Mouse (Mus musculus) liver, embryonic 16.5 days (tissue): ENCODE results near the gene Src. TPM values are rescaled to one million over a fixed set of nuclear protein-coding genes. Genes with fewer than 3 reads are reported as not detected.

Experiments used
- ATAC-seq: fragments of 200-750 bp; cut with Nextera tagmentation; 2 replicates; pipeline ENCODE4 v1.8.0; 2017; ENCODE audit warnings: low read depth, mild to moderate bottlenecking, moderate number of reproducible peaks, moderate library complexity
- H3K27ac ChIP-seq: fragments of 300-500 bp; sonication (generic); 2 replicates; pipeline ENCODE4 v1.5.1; 2014; ENCODE audit warnings: mild to moderate bottlenecking, low read length
- H3K27me3 ChIP-seq: fragments of 300-500 bp; sonication (generic); 2 replicates; pipeline ENCODE4 v1.6.1; 2014; ENCODE audit warnings: low read depth, low read length, mixed read lengths; ENCODE audit not compliant: control insufficient read depth, insufficient read depth
- H3K36me3 ChIP-seq: fragments of 300-500 bp; sonication (generic); 2 replicates; pipeline ENCODE4 v1.6.1; 2014; ENCODE audit warnings: mild to moderate bottlenecking; ENCODE audit not compliant: control insufficient read depth, insufficient read depth
- H3K4me1 ChIP-seq: fragments of 300-500 bp; sonication (generic); 2 replicates; pipeline ENCODE4 v1.6.1; 2014; ENCODE audit warnings: low read depth, low read length, mixed read lengths; ENCODE audit not compliant: control insufficient read depth
- H3K4me2 ChIP-seq: fragments of 300-500 bp; sonication (generic); 2 replicates; pipeline ENCODE4 v1.6.1; 2014; ENCODE audit warnings: low read depth, low read length, mixed read lengths
- H3K4me3 ChIP-seq: fragments of 300-500 bp; sonication (generic); 2 replicates; pipeline ENCODE4 v1.5.1; 2014; ENCODE audit warnings: low read depth, mild to moderate bottlenecking, low read length
- H3K9ac ChIP-seq: fragments of 300-500 bp; sonication (generic); 2 replicates; pipeline ENCODE4 v1.6.1; 2014; ENCODE audit warnings: low read depth, low read length
- H3K9me3 ChIP-seq: fragments of 300-500 bp; sonication (generic); replicated peaks from 2 replicates; pipeline ENCODE4 v1.6.1; 2016; ENCODE audit warnings: low read length; ENCODE audit not compliant: control insufficient read depth
- WGBS: fragments of 180-500 bp; shearing (Covaris S2); extraction: QIAGEN DNeasy Blood & Tissue Kit; methylation state at CpG from one replicate; pipeline ENCODE4 v1.1.7; 2014; ENCODE audit not compliant: insufficient replicate concordance; 5-methylcytosine and 5-hydroxymethylcytosine counted together
- polyA plus RNA-seq: library from polyadenylated mRNA; unstranded; fragments of >200 nt; fragmentation: Nextera tagmentation; extraction: Ambion mirVana; gene quantifications from 2 replicates; pipeline ENCODE4 v1.2.1, GENCODE M21; 2015

The Src gene
- polyA plus RNA-seq, 1 experiment from 2014 or later, result 1.5 TPM

GRCm38 (mm10) chr2:157514353-157514752, 96.1 kb downstream of the Src start:
- ATAC-seq, result no peak

GRCm38 (mm10) chr2:157517526-157517925, 99.3 kb downstream of the Src start:
- 47% methylated on average over 6 of the region's 6 CpGs for WGBS
- H3K4me3 ChIP-seq, result no peak overlapping the region
- ATAC-seq, result no peak

More at GRCm38 (mm10) chr2:157514353-157514752, 96.1 kb downstream of the Src start:
- no peak overlapping the region for H3K27ac ChIP-seq
- H3K4me2 ChIP-seq, result no peak overlapping the region
- H3K9me3 ChIP-seq, result no peaks in the 10 kb centered on the region
- no peak overlapping the region for H3K9ac ChIP-seq
- no peaks in the 10 kb centered on the region for H3K27me3 ChIP-seq
- no peak overlapping the region for H3K4me3 ChIP-seq
- 30% methylated on average over 4 of the region's 4 CpGs for WGBS
- H3K4me1 ChIP-seq, result no peaks in the 10 kb centered on the region; the same call in 1 of the 2 replicates
- no peaks in the 10 kb centered on the region for H3K36me3 ChIP-seq

GRCm38 (mm10) chr2:157518451-157518850, 100.2 kb downstream of the Src start:
- Histone ChIP-seq H3K9me3 (no peaks in the 10 kb centered on the region), H3K27ac (no peak overlapping the region), H3K4me3 (no peak overlapping the region), H3K4me1 (no peaks in the 10 kb centered on the region), H3K4me2 (no peak overlapping the region), H3K36me3 (no peaks in the 10 kb centered on the region), H3K9ac (no peak overlapping the region), H3K27me3 (no peaks in the 10 kb centered on the region)
- WGBS, result 56% methylated on average over 7 of the region's 7 CpGs
- no peak for ATAC-seq

More at GRCm38 (mm10) chr2:157517526-157517925, 99.3 kb downstream of the Src start:
- H3K4me1 ChIP-seq, result no peaks in the 10 kb centered on the region
- H3K4me2 ChIP-seq, result no peak overlapping the region
- H3K9me3 ChIP-seq, result no peaks in the 10 kb centered on the region
- no peaks in the 10 kb centered on the region for H3K27me3 ChIP-seq
- H3K36me3 ChIP-seq, result no peaks in the 10 kb centered on the region
- no peak overlapping the region for H3K9ac ChIP-seq
- H3K27ac ChIP-seq, result no peak overlapping the region

- no peak overlapping the region for H3K9ac ChIP-seq
- H3K4me1 ChIP-seq, result no peaks in the 10 kb centered on the region
- no peaks in the 10 kb centered on the region for H3K27me3 ChIP-seq
- no peaks in the 10 kb centered on the region for H3K36me3 ChIP-seq
- no peak overlapping the region for H3K4me2 ChIP-seq
- 48% methylated on average over 6 of the region's 6 CpGs for WGBS
- H3K4me3 ChIP-seq, result no peak overlapping the region
- no peak for ATAC-seq
- no peak overlapping the region for H3K27ac ChIP-seq
- H3K9me3 ChIP-seq, result no peaks in the 10 kb centered on the region
Measured at GRCm38 (mm10) chr2:157519452-157519851, 101.2 kb downstream of the Src start.

GRCm38 (mm10) chr2:157520496-157520895, 102.3 kb downstream of the Src start:
- WGBS, result 45% methylated on average over 5 of the region's 5 CpGs
- Histone ChIP-seq H3K27me3 (no peaks in the 10 kb centered on the region), H3K9me3 (no peaks in the 10 kb centered on the region), H3K36me3 (no peaks in the 10 kb centered on the region), H3K9ac (no peak overlapping the region), H3K27ac (no peak overlapping the region), H3K4me2 (no peak overlapping the region), H3K4me1 (no peaks in the 10 kb centered on the region), H3K4me3 (no peak overlapping the region)
- ATAC-seq, result no peak

Other genes starting within 250 kb of the Src start
- gene Rbl1, start 213.9 kb upstream of the Src start, polyA plus RNA-seq, result 17.0 and 18.2 TPM in 2 replicates
- 165 and 168 TPM in 2 replicates for gene Rpn2, start 139.4 kb upstream of the Src start, polyA plus RNA-seq
- 0.21 and 0.25 TPM in 2 replicates for gene Mroh8, start 138.9 kb upstream of the Src start, polyA plus RNA-seq
- gene Ghrh, start 70.9 kb upstream of the Src start, polyA plus RNA-seq, result not detected in 2 replicates
- 20.1 and 20.5 TPM in 2 replicates for gene Manbal, start 50.9 kb upstream of the Src start, polyA plus RNA-seq
- gene Nnat, start 141.6 kb downstream of the Src start, polyA plus RNA-seq, result 12.3 and 14.3 TPM in 2 replicates
- gene Blcap, start 152.8 kb downstream of the Src start, polyA plus RNA-seq, result 8.4 and 8.5 TPM in 2 replicates